Mouse (Mus musculus) c-Kit-positive CD71-positive TER-119-positive erythroid progenitor cells, embryonic 14.5 days (primary cell): Measurements from ENCODE around the gene Kif13a.

Experiments used
- DNase-seq: peaks from one replicate; pipeline ENCODE4 v3.0.0-alpha.2; 2013; ENCODE audit warnings: low spot score

The Kif13a gene

DNA sequence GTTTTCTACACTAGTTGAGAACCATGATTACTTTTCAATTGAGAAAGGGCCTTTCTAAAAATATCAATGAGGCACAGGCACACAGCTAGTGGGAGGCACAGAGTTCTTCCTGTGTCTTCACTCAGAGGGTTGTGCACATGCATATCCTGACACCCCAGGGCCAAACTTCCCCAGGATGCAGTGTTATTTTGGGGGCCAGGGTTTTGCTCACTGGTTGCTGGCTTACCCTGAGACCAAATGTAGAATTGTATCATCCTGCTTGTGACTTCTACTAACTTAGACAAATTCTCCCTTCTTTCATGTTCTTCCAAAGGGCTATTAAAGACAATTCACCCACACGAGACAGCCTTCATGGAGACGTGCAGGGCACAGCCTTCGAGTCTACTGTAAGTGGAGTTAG, 45.7 kb downstream of the Kif13a start:
- DNase-seq = no peak

DNA sequence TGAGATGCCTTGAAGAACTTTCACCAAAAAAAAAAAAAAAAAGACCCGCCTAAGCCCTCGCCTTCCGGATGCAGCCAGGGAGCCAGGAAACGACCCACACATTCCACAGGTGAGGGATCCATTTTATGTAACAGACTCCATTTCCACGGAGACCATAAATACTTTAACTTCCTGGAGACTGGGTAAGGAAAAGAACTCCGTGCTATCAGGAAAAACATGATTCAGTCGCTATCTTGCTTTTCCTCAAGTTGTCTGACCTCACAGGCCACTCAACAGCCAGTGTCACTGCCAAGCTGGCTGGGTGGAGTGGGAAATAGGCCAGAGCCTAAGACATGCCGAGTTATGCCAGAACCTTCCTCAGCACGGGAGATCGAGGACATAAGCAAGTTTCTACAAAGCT, 46.3 kb downstream of the Kif13a start:
- DNase-seq = no peak

DNA sequence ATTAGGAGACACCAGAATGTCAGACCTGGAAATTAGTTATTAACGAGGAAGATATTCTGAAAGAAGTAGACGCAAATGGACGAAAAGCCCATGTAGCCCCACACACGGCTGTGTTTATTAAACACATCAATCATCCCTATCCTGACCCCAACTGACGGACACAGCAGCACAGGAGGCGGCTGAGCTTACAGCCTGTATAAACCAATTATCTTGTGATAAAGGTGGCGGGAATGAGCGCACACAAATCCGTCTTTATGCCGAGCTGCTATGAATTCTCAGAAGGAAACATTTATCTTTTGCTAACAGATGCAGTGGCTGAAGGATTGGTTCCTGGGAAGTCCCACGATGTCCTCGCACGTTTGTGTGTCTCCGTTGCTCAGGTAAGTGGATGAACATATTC, 48.9 kb downstream of the Kif13a start:
- no peak for DNase-seq

DNA sequence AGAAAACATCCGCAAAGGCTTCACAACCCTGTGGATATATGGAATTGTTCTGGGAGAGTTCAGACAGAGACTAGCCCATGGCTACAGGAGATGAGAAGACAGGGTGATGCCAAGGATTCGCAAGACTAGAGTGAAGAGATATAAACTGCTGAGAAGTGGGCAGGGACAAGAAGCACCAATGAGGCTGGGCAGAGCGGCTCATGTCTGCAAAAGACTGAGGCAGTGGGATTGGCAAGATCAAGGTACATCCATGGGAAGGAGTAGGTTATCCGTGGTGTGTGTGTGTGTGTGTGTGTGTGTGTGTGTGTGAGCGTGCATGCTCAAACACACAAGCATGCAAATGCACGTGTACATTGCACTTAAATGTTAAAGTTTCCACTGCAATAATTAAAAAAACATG, 49.4 kb downstream of the Kif13a start:
- no peak for DNase-seq

DNA sequence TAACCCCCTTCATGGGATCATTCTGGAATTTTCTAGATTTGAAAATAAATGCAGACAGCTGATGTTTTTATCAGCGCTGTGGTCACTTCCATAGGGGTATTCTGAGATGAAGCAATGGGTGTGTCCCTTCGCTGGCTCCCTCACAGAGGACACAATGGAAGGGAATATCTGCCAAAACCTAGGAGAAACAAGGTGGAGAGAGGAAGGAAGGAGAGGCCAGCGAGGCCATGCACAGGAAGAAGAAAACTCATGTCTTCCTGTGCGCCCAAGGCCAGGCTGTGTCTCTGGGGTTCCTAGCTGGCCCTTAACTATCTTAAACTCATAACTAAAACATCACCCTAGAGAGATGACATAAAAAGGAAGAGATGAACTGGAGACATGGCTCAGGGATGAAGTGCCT, 52.6 kb downstream of the Kif13a start:
- no peak for DNase-seq

DNA sequence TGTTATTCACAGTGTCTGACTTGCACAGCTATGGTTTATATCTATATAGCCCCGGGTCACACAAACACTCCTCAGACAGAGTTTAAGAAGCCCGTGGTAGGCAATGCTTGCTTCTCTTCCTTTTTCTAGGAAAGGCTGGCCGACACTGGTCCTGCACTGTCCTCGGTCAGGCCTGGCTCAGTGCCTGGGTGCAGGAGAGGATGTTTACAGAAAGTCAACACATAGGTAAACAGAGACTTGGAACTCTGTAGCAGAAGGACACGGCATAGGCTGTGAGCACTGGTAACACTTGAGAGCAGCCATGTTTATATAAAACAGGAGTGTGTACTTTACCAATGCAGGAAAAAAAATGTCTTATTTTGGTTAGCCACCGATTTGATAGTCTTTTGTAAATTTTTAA, 54.3 kb downstream of the Kif13a start:
- DNase-seq = no peak

DNA sequence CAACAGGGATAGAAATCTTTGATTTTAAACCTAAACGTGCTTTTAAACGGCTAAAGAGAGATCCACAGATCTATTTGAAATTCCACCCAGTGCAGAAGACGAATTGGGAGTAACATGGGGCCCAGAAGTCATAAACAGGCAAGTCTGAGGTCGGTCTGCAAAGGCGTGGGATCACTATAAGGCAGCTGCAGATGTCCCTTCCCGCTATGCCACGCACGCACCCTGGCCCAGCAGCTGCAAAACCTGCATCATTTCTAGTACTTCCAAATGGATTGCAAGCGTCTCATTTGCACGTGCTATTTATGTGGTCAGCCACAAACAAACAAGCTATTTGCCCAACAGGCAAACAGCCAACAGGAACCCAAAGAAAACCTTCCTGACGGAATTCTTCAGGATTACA, 56.9 kb downstream of the Kif13a start:
- DNase-seq = no peak

DNA sequence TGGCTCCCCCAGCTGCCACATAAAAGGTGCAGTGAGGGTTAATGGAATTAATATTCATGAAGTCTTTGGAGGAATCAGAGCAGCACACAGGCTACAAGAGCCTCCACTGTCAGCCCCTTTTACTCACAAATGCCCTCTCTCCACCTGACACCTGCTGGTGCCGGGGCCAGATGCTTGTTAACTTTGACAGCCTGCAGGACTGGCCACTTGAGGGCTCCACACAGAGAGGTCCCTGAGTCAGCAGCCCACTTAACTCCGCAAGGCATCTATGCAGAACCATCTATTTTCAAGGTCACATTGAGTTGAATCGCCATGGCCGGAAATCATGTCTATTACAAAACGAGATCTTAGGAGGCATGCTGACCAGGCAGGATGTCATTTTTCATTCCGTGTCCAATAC, 57.5 kb downstream of the Kif13a start:
- DNase-seq = no peak

DNA sequence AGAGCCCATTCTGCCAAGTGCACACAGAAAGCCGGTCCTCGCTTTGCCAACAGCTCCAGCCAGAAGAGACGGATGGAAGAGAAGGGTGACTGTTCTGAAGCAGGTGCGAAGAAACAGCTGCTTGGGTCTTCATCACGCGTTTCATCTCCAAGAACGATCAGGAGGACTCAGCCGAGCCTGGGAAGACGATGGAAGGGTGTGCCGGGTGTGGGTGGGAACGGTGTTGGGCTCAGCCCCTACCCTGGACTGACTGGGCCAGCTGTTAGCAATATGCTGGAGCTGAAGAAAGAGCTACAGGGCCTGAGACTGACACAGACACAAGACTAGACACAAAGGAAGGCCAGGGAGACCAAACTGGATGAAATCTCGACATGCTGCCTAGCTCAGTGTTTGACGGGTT, 60.2 kb downstream of the Kif13a start:
- no peak for DNase-seq

DNA sequence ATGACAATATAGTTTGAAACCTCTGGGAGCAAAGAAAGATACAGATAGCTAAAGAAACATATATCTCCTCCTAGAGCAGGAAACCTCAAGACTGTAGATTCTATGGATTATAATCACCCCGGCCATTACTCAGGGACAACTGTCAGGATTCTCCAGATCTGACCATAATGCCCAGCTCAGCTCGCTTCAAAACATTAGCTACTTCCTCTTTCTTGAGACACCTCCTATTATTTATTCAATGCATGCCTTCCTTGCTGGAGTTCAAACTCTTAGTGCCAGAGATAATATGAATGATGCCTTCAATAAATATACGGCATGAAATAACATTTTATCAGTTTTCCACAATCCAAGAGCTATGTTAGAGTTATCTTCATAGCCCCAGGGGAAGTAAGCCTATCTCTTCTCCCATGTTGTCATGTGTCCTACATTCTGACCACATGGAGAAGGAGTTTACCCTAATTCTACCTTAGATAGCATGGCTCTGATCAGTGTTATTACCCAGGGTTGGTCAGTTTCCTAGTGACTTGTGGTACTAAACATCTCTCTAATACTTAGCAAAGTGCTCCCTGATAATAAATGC, 66.4 kb downstream of the Kif13a start:
- DNase-seq = no peak

DNA sequence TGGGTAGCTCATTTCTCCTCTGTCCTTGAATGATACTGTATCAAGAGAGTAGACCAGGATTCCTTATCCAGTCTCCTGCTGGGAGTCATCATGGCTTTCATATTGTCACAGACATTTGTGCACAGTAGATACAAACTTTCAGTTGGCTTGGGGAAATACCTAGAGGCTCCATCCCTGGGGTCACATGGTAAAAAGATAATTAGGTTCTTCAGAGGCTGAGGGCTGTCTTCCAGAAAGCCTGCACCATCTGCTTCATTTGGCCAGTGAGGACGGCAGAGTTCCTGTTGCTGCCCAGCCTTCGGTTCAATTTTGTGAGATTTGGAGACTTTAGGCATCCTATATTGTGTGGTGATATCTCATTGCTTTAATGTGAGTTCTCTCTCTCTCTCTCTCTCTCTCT, 69.8 kb downstream of the Kif13a start:
- DNase-seq = no peak

DNA sequence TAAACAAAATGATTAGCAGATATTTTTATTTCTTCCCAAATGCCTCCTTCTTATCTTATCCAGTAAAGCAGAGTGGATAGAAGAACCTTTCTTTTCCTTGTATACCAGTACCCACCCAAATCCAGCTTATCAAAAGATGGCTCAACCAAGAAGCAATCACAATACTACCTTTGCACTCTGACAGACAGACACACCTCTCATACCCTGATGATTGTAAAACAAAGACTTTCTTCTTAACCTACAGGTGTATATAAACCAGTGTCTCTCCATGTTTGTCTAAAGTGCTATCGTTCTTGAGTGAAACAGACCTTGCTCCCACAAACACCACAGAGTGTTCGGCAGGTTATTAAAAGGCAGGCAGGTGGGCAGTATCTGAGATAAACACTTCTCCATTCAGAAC, 70.5 kb downstream of the Kif13a start:
- DNase-seq = no peak

DNA sequence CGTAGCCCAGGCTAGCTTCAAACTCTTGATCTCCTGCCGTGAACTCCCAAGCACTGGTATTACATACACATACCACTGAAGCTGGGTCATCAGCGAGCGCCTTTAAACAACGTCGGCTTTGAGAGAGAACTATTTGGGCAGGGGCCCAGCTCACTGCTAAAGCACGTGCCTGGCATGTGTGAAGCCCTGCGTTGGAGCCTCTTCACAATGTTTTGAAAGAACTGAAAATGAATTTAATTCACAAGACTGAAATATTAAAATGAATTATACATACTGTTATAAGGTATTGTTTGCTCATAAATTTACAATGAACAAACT, 70.9 kb downstream of the Kif13a start:
- DNase-seq = no peak

DNA sequence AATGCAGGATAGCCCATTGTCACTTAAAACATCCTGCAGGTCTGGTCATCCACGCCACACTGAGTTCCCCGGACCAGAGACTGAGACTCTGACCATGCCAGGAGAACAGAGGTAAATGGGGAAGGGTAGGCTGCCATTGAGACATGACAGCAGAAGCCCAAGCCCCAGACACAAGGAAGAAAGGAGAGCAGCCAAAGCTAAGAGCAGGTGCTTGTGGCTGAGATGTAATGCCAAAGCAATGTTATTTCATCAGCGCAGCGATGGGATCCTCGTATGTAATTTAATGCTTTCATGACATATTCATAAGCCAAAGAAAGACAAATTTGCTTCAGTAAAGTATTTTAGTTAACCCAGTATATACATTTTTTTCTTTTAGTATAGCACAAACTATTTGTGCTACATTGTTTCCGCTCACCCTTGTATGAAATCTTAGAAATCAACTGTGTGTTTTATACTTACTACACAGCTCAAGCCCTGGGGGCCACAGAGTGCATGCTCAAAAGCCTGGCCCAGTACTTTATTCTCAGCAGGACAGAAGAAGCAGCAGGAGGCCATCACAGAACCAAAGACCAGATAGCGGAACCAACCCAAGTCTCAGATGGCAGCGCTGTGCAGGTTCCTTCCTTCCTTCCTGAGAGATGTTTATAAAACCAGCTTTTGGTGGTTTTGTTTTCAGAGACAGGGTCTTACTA, 71.4 kb downstream of the Kif13a start:
- no peak for DNase-seq

DNA sequence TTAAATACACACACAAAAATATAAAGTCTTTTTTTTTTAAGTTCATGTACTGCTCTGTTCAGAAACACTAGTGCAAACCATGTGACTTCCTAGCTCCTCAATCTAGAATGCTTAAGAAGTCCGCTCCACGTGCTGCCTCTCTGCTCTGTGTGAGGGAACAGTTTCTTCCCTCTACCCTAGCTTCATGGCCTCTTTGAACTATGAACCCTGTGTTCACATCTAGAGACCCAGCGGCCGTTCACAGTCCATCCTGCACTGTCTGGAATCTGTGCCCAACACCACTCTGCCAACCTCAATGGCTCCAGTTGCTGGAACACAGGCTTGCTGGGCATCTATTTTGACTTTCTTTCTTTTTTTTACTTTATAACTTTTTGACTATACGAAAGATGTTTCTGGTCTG, 75.2 kb downstream of the Kif13a start:
- no peak for DNase-seq

DNA sequence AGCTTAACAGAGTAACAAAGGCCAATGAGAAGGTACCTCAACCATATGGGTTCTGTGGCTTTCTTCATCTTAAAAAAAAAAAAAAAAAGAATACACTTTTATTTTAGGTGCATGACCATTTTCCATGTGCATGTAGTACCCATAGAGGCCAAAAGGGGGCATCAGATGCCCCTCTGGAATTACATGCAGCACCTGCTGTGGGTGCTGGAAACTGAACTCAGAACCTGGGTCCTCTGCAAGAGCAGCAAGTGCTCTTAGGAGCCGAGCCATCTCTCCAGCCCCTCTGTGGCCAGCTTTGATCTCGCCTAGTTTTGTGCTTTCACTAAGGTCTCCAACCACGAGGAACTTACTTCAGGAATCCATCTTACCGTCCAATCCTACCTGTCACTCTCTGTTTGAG, 77.2 kb downstream of the Kif13a start:
- DNase-seq = no peak

DNA sequence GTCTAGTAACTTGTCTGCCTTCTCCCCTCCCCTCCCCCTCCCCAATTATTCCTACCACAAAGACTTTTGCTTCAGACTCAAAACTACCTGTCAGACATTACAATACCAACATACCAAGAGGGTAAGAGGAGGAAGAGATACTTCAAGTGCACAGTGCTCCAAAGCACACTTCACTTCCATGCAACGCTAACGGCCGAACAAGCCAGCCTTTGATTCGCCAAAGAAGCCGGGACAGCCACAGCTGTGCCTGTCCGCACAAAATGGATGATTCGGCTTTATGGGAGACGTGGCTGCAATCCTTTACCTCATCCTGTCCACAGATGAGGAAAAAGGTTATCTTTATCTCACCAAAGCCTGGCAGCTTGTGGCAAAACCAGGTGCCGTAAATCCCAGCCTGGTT, 84.2 kb downstream of the Kif13a start:
- DNase-seq = no peak

DNA sequence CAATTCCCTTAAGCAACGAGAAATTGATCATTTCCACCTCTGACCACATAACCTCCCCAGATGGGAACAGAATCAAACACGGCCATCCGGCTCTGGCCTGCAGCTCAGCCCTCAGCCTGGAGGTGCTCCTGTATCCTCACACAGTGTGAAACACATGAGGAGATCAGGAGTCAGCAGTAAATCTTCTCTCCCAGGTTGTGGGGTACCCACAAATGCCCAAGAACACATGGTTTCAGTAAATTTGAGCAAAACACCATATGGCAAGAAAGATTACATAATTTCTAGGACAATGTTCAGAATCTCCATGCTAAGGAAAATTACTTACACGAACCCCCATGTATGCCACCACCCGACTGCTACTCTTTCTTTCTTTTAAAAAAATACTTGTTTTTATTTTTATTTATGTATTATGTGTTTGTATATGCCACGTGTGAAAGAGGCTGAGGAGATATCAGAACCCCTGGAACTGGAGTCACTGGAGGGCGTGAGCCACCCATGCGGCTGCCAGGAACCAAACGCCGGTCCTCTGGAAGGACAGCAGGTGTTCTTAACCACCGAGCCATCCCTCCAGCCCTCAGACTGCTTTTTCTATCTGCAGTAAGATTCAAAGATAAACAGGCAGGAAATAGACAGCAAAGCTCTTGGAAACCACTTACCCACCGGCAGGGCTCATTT, 85.0 kb downstream of the Kif13a start:
- no peak for DNase-seq

DNA sequence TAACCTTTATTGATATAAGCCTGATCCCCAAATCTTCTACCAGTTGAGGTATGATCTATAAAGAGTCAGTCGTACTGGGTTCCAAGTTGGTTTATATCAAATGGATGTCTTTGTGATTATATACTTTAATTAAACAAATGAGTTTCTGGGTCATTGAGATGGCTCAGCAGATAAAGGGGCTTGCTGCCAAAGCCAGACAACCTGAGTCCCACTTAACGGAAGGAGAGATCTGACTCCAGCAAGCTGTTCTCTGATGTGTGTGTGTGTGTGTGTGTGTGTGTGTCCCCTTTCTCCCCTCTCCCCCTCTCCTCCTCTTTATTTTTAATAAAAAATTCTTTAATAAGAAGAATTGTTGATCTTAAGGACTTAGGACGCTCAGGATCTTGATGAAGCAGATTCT, 86.0 kb downstream of the Kif13a start:
- no peak for DNase-seq

DNA sequence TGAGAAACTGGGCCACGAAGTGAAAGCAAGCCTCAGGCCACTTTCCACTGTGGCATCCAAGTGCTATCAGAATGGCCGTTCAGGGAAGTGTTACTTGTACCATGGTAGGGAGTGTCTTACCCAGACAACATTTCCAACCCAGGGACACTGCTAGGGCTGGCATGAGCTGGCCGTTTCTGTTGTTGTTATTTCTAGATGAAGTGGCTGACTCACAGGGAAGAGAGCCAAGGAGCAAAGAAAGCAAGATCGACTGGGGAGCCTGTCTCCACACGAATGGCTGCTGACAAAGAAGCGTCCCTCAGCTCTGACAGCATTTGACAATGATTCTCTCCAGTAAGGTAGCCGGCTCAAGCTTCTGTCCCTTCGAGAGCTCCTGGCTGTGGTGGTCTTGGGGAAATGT, 87.5 kb downstream of the Kif13a start:
- no peak for DNase-seq

DNA sequence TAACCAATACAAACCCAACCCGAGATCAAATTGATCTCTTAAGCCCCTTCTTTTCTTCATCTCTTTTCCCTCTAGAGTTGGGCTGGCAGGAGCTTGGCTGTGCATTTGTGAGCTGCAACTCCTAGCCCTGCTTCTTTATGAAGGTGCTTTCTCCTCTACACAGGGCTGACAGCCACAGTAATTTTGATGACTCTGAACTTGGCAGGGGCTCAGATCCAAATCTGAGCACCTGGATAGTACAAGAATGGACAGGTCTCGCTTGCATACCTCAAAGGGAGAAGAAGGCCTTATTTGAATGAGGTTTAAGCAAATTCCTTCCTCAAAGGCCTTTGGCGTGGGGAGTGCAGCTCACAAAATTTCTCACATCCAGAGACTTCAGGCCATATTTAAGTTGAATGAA, 88.0 kb downstream of the Kif13a start:
- DNase-seq = no peak

DNA sequence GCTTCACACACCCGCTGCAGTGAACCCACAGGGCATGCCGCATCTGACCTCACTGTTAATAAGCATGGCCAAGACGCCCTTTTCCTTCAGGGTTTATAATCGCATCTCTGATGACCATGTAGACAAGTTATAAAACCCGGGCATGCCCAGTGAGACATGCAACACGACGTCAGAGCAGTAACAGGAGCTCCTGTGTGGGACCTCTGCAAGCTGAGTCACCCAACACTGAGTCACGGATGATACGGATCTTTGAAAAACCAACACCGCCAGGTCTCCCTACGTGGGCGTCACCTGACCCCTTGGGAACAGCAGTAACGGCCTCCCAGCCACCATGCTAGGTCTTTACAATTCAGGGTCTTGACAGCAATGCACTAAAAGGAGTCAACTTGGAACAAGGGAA, 89.0 kb downstream of the Kif13a start:
- DNase-seq = no peak

DNA sequence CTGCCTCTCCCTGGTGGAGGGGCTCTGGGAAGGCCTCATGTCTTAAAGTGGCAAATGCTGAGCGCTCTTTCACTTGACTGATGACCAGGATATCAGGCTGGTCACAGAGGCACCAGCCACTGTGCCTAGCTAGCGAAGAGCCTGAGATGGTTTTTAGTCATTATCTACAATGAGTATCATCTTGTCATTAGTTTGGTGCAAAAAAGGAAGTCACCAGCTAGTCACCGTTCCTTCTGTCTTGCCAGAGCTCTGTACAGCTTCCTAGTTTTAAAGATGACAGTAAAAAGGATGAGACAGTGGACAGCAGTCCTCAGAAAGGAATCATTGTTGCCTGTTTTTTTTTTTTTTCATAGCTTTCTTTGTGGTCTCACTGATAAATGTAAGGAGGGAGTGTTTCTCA, 90.4 kb downstream of the Kif13a start:
- no peak for DNase-seq

DNA sequence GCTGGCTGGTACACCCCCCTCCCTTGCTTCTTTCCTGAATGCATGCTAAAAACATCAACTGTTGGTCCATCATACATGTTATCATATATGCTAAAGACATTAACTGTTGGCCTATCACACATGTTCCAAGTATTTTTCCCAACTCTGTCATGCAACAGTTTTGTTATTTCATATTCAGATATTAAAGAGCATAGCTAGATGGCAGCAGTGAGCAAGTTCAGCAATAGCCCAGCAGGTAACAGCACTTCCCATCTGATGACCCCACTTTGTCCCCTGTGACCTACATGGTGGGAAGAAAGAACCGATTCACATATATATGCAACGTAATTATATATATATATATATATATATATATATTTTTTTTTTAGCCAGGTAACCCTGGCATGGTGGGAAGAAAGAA, 91.1 kb downstream of the Kif13a start:
- DNase-seq = peak; percentile 15
